Mouse (Mus musculus): Measurements from ENCODE around the gene Ccdc157.

GRCm38 (mm10) chr11:4159808-4160708 lies at the start of gene Ccdc157, which contains the start of gene Sf3a1:
- TF ChIP-seq CTCF (IDR thresholded peaks at IDR 0.05; ENCODE audit: low read depth, low read length) = no peak
- 0 out of 2 replicates have a peak, but pooled peaks have one; percentile 19 for TF ChIP-seq POLR2A (IDR thresholded peaks at IDR 0.05; ENCODE audit: extremely low read depth, insufficient read depth, low read length)

Measured in liver, adult 2 months (tissue).